Mouse (Mus musculus): ENCODE results near the gene Sorl1.

Sorl1 gene

DNA sequence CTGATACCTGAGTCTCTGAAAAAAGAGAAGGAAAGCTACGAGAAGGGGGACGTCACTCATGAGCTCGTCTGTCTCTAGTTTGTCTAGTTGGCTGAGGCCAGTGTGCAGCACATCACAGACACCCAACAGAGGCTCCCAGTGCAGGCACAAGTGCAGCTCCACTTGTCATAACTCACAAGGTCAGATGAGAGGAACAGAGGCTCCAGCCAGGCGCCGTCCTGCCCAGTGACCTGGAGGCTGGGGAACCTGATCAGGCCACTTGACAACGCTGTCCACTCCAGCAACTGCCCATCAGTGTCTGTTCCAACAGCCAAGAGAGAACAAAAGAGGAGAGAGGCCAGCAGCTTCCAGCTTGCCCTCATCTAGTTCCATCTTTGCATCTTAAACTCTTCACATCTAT, 201.7 kb downstream of the Sorl1 start:
- DNase-seq (ENCODE audit: low read depth, low spot score), result no peak

DNA sequence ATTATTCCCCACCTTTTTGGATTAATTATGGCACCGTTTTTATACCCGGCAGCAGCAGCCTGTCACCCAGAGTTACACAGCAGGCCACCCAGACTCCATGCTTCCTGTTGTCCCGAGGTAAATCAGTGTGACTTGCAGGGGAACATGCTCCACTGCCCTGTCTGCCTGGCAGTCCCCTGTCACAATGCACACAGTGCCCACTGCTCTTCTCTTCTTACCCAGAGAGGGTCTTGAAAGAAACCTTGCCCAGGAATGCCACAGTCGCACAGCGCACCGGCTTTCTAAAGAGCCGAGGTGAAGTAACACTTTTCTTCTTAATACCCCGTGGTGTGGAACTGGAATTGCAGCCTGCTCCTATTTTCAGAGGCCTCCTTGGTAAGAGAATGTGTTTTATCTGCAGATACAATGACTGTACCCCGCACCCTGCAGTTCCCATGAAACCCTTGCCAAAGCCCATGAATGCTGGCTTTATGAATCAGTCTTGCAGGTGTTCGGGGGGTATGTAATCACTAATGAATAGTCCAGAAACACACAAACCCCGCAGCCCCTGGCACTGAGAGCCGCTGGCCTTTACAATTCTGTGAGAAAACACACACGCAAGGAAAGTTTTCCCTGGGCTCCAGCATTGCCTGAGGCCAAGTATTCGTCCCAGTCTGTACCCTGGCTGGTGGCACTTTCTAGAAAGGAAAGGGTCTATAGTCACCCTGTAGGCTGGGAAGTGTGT, 205.3 kb downstream of the Sorl1 start:
- no peak for DNase-seq (ENCODE audit: low read depth, low spot score)

DNA sequence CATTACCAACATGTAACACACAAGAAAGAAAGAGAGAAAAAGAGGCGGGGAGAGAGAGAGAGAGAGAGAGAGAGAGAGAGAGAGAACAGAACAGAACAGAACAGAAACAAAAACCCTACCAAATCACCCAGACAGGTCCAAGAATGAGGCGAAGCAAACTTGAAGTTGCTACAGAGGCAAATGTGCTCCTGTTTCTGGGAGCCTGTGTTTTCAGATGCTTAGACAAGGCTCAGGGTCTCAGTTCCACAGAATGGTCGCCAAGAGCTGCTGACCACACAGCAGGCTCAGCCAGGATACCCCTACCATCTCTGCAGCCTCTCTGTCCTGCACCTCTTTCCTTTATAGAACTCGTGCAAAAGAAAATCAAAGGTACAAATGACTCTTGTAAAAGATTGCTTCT, 205.9 kb downstream of the Sorl1 start:
- no peak for DNase-seq (ENCODE audit: low read depth, low spot score)

DNA sequence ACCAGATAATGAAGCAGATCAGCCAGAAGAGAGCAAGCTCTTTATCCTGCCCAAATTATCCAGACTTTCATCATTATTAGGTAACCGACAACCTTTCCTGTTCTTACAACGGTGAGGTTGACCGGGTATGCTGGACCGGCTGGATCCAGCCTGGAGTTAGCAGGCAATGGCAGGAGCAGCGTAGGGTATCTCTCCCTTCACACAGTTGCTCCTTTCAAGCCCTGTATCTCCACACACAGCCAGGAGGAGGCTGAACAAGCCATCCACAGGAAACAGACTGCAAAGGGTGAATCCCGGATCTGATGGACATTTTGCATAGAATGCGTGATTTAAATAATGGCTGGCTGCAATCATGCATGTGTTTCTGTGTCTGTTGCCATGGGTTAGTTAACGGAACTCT, 208.5 kb downstream of the Sorl1 start:
- peak; percentile 54 for DNase-seq (ENCODE audit: low read depth, low spot score)

Data from ZHBTc4 (cell line).